Mouse (Mus musculus) lung, postnatal 0 days (tissue): ENCODE data around the gene Fads6.

Experiments
- CTCF ChIP-seq: IDR thresholded peaks from 2 replicates; pipeline ENCODE4 v1.5.1; 2016; ENCODE audit warnings: antibody characterized with exemption, mild to moderate bottlenecking
- EP300 ChIP-seq: IDR thresholded peaks from 2 replicates; pipeline ENCODE4 v1.6.1; 2016; ENCODE audit warnings: antibody characterized with exemption, mild to moderate bottlenecking, control low read depth

- TF ChIP-seq CTCF (no peak), EP300 (no peak)
Measured at GRCm38 (mm10) chr11:115319704-115320383, 22.4 kb upstream of the Fads6 start.
